ENCODE assay signal across 31 mouse cellular contexts in the genomic region with DNA sequence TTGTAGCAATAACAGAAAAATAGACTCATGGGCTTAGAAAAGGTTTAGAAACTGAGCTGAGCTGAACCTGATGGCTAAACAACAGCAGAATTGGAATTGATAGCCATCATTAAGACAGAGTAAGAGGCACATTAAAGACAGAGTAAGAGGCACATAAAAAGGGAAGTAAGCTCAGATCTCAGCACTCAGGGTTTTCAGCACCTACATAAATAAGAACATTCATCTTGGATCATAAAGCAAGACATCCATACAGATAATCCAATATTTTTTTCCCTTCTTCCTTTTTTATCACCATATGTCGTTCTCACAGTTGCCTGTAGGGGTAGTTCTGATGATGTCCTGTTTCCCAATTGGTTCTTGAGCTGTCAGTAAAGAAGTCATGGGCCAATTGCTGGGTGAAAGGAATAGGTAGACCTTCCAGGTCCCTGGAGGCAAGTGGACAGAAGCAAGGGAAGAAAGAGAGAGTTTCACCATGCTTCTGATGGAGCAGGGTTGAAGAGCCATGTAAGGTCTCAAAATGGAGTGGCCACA. TPM values are rescaled to one million over a fixed set of nuclear protein-coding genes. Genes with fewer than 3 reads are reported as not detected.
DNase-seq lines count a peak whose midpoint lies in the region; ATAC-seq and TF ChIP-seq lines count a peak whose summit lies in the region.
"Had no signal": no experiment of that assay in that cellular context is flagged by ENCODE, and none has a peak within 500 bp of the region (broad histone marks: within the 10 kb centered on the region; RNA-seq: fewer than 3 reads in every experiment).

No protein-coding gene starts in this region.

- in situ Hi-C loops in Patski (cut with MboI; ENCODE audit: low pct_unique_long_range_greater_than_20kb) = no loop called here

- no peaks in the 10 kb centered on the region for H3K4me1 ChIP-seq in intestine, postnatal 0 days (replicated peaks; ENCODE audit: control insufficient read depth, insufficient read depth, low read length)
- no peaks in the 10 kb centered on the region for H3K4me1 ChIP-seq in intestine, embryonic 15.5 days (replicated peaks)
- H3K4me1 ChIP-seq in midbrain, postnatal 0 days (ENCODE audit: insufficient read depth, low read length) = no peaks in the 10 kb centered on the region
- no peaks in the 10 kb centered on the region for H3K4me1 ChIP-seq in midbrain, embryonic 11.5 days (ENCODE audit: control insufficient read depth, insufficient read depth, low read length)
- H3K4me1 ChIP-seq: embryonic facial prominence, embryonic 10.5 days; forebrain, embryonic 13.5 days; hindbrain, embryonic 10.5 days; hindbrain, embryonic 15.5 days; limb, embryonic 12.5 days; lung, embryonic 15.5 days; neural tube, embryonic 15.5 days had no signal

- no peak for DNase-seq in midbrain, postnatal 0 days (ENCODE audit: low spot score)
- no peak for DNase-seq in midbrain, embryonic 11.5 days (ENCODE audit: low spot score, missing footprints)
- no peak for DNase-seq in Patski (ENCODE audit: low read depth, low spot score)
- DNase-seq in adrenal gland, adult 8-10 months = no peak
- DNase-seq in gastrocnemius, adult 2 months = no peak
- DNase-seq: adrenal gland, postnatal 36 days; cerebellum, adult 18-20 months; cerebellum, postnatal 10 days; gastrocnemius, postnatal 36 days; heart, postnatal 14 days; kidney, adult 2 months; kidney, postnatal 36 days; lung, postnatal 36 days; midbrain, embryonic 14.5 days; right cerebral cortex, adult 18-20 months; thymus, adult 2 months; thymus, postnatal 4 days had no signal

- H3K9ac ChIP-seq in intestine, postnatal 0 days (ENCODE audit: low read depth, low read length) = no peak overlapping the region
- H3K9ac ChIP-seq in intestine, embryonic 15.5 days = no peak overlapping the region
- H3K9ac ChIP-seq in midbrain, postnatal 0 days (replicated peaks; ENCODE audit: low read length, poor library complexity, severe bottlenecking) = no peak overlapping the region
- no peak overlapping the region for H3K9ac ChIP-seq in midbrain, embryonic 11.5 days (ENCODE audit: low read length)
- H3K9ac ChIP-seq: embryonic facial prominence, embryonic 15.5 days; forebrain, embryonic 13.5 days; hindbrain, embryonic 15.5 days; limb, embryonic 12.5 days; liver, embryonic 14.5 days; lung, embryonic 15.5 days; neural tube, embryonic 15.5 days had no signal

- POLR2A ChIA-PET in Patski (lab: Charles Lee) = no interaction called here

- intact Hi-C loops in gastrocnemius, adult 2 months (cut with DNase I) = no loop called here

- H3K4me2 ChIP-seq in intestine, postnatal 0 days (replicated peaks; ENCODE audit: low read depth) = no peak overlapping the region
- no peak overlapping the region for H3K4me2 ChIP-seq in intestine, embryonic 15.5 days (replicated peaks)
- H3K4me2 ChIP-seq in midbrain, postnatal 0 days (ENCODE audit: low read depth, low read length, poor library complexity, severe bottlenecking) = no peak overlapping the region
- no peak overlapping the region for H3K4me2 ChIP-seq in midbrain, embryonic 11.5 days
- H3K4me2 ChIP-seq: embryonic facial prominence, embryonic 15.5 days; forebrain, embryonic 13.5 days; hindbrain, embryonic 15.5 days; limb, embryonic 12.5 days; lung, embryonic 15.5 days; neural tube, embryonic 15.5 days had no signal

- H3K27me3 ChIP-seq in intestine, postnatal 0 days (replicated peaks; ENCODE audit: control insufficient read depth, insufficient read depth, low read length) = no peaks in the 10 kb centered on the region
- no peaks in the 10 kb centered on the region for H3K27me3 ChIP-seq in intestine, embryonic 15.5 days (replicated peaks)
- H3K27me3 ChIP-seq in midbrain, postnatal 0 days (ENCODE audit: insufficient read depth, low read length) = no peaks in the 10 kb centered on the region
- H3K27me3 ChIP-seq in midbrain, embryonic 11.5 days (ENCODE audit: control insufficient read depth, insufficient read depth, low read length) = no peaks in the 10 kb centered on the region
- H3K27me3 ChIP-seq in Patski = peaks cover 19% of the 10 kb centered on the region
- H3K27me3 ChIP-seq: embryonic facial prominence, embryonic 15.5 days; forebrain, embryonic 13.5 days; hindbrain, embryonic 15.5 days; limb, embryonic 12.5 days; lung, embryonic 15.5 days; neural tube, embryonic 15.5 days had no signal

- CTCF ChIA-PET in Patski (lab: Charles Lee) = no interaction called here

- WGBS in intestine, postnatal 0 days = 32% methylated on average over 1 of the region's 1 CpGs
- 59% methylated on average over 1 of the region's 1 CpGs for WGBS in intestine, embryonic 15.5 days
- 65% methylated on average over 1 of the region's 1 CpGs for WGBS in midbrain, postnatal 0 days
- 78% methylated on average over 1 of the region's 1 CpGs for WGBS in midbrain, embryonic 11.5 days

- no peak overlapping the region for H3K4me3 ChIP-seq in intestine, postnatal 0 days (ENCODE audit: low read depth, low read length)
- no peak overlapping the region for H3K4me3 ChIP-seq in intestine, embryonic 15.5 days (replicated peaks)
- no peak overlapping the region for H3K4me3 ChIP-seq in midbrain, postnatal 0 days (ENCODE audit: low read depth, low read length)
- no peak overlapping the region for H3K4me3 ChIP-seq in midbrain, embryonic 11.5 days (ENCODE audit: low read depth, low read length)
- H3K4me3 ChIP-seq in gastrocnemius, adult 2 months = no peak overlapping the region
- H3K4me3 ChIP-seq: embryonic facial prominence, embryonic 10.5 days; embryonic facial prominence, embryonic 15.5 days; forebrain, embryonic 13.5 days; hindbrain, embryonic 10.5 days; hindbrain, embryonic 15.5 days; limb, embryonic 12.5 days; lung, embryonic 15.5 days; megakaryocyte, embryonic 14.5 days; neural tube, embryonic 15.5 days had no signal

- no peak for ATAC-seq in intestine, postnatal 0 days
- no peak for ATAC-seq in intestine, embryonic 15.5 days
- no peak for ATAC-seq in midbrain, postnatal 0 days (ENCODE audit: low FRiP score)
- no peak for ATAC-seq in midbrain, embryonic 11.5 days (ENCODE audit: low FRiP score)
- no peak for ATAC-seq in Patski
- peak; percentile 51 for ATAC-seq in megakaryocyte progenitor cell, adult 5-6 weeks (replicated peaks; ENCODE audit: poor library complexity)
- ATAC-seq: forebrain, embryonic 13.5 days; inflammation-experienced regulatory T-cells, adult 6 months had no signal

- TF ChIP-seq CTCF in intestine, postnatal 0 days (IDR thresholded peaks at IDR 0.05; ENCODE audit: low read depth) = peak; percentile 13; the same call in 1 of the 2 replicates
- peak; percentile 34 for TF ChIP-seq CTCF in midbrain, postnatal 0 days (IDR thresholded peaks at IDR 0.05)
- TF ChIP-seq CTCF in Patski (IDR thresholded peaks at IDR 0.05) = peak; percentile 6
- TF ChIP-seq CTCF in gastrocnemius, adult 2 months (IDR thresholded peaks at IDR 0.05) = no peak

- H3K36me3 ChIP-seq in intestine, postnatal 0 days (ENCODE audit: control insufficient read depth, insufficient read depth) = no peaks in the 10 kb centered on the region
- no peaks in the 10 kb centered on the region for H3K36me3 ChIP-seq in intestine, embryonic 15.5 days
- no peaks in the 10 kb centered on the region for H3K36me3 ChIP-seq in midbrain, postnatal 0 days (ENCODE audit: insufficient read depth, low read length)
- H3K36me3 ChIP-seq in midbrain, embryonic 11.5 days (ENCODE audit: control insufficient read depth, insufficient read depth, low read length) = no peaks in the 10 kb centered on the region
- H3K36me3 ChIP-seq: embryonic facial prominence, embryonic 10.5 days; embryonic facial prominence, embryonic 15.5 days; hindbrain, embryonic 10.5 days; hindbrain, embryonic 15.5 days; limb, embryonic 12.5 days; lung, embryonic 15.5 days; neural tube, embryonic 15.5 days had no signal

- no peak overlapping the region for H3K27ac ChIP-seq in intestine, postnatal 0 days (ENCODE audit: low read depth, low read length)
- no peak overlapping the region for H3K27ac ChIP-seq in intestine, embryonic 15.5 days
- no peak overlapping the region for H3K27ac ChIP-seq in midbrain, postnatal 0 days (ENCODE audit: low read depth, low read length)
- H3K27ac ChIP-seq in midbrain, embryonic 11.5 days (ENCODE audit: low read depth, low read length) = no peak overlapping the region
- H3K27ac ChIP-seq in gastrocnemius, adult 2 months = no peak overlapping the region
- H3K27ac ChIP-seq: embryonic facial prominence, embryonic 10.5 days; embryonic facial prominence, embryonic 15.5 days; forebrain, embryonic 13.5 days; hindbrain, embryonic 10.5 days; hindbrain, embryonic 15.5 days; limb, embryonic 12.5 days; liver, embryonic 14.5 days; lung, embryonic 15.5 days; neural tube, embryonic 15.5 days had no signal

- no peaks in the 10 kb centered on the region for H3K9me3 ChIP-seq in intestine, postnatal 0 days (ENCODE audit: control insufficient read depth)
- no peaks in the 10 kb centered on the region for H3K9me3 ChIP-seq in intestine, embryonic 15.5 days
- H3K9me3 ChIP-seq in midbrain, postnatal 0 days (ENCODE audit: low read length) = no peaks in the 10 kb centered on the region
- H3K9me3 ChIP-seq in midbrain, embryonic 11.5 days (ENCODE audit: control insufficient read depth, low read length) = no peaks in the 10 kb centered on the region
- H3K9me3 ChIP-seq: embryonic facial prominence, embryonic 10.5 days; embryonic facial prominence, embryonic 15.5 days; forebrain, embryonic 13.5 days; hindbrain, embryonic 10.5 days; hindbrain, embryonic 15.5 days; limb, embryonic 12.5 days; lung, embryonic 15.5 days; neural tube, embryonic 15.5 days had no signal

RNA-seq across cellular contexts. Expression of gene Tmem246, which starts 6.4 kb away (rescaled TPM):
- 22.6 and 23.6 TPM in 2 replicates for polyA plus RNA-seq in intestine, postnatal 0 days (2015; fragmentation: Nextera tagmentation; extraction: Ambion mirVana)
- 21.2 and 22.2 TPM in 2 replicates for polyA plus RNA-seq in intestine, embryonic 15.5 days (2015; fragmentation: Nextera tagmentation; extraction: Ambion mirVana)
- 182 and 193 TPM in 2 replicates for total RNA-seq in midbrain, postnatal 0 days (2014; rRNA removed)
- polyA plus RNA-seq in midbrain, postnatal 0 days (2015; fragmentation: Nextera tagmentation; extraction: Ambion mirVana) = 164 and 180 TPM in 2 replicates
- polyA plus RNA-seq in midbrain, embryonic 11.5 days (2014; fragmentation: Nextera tagmentation; extraction: Ambion mirVana) = 20.5 and 21.4 TPM in 2 replicates
- not detected for polyA plus RNA-seq in Patski (2021)
- 0.35 and 0.61 TPM in 2 replicates for total RNA-seq in megakaryocyte progenitor cell, adult 5-6 weeks (2015)
- total RNA-seq in megakaryocyte progenitor cell, adult 5-6 weeks (2017) = 0.08 and 0.20 TPM in 2 replicates
- 10 to 100 TPM in 2 of 4 experiments, 1 to 10 TPM in 2; 9.4 to 13.0 (median 10.4) TPM for total RNA-seq in adrenal gland, adult 8-10 months (2022)
- total RNA-seq in gastrocnemius, adult 2 months (2021) = 10 to 100 TPM; 32.1 to 34.0 TPM
- polyA plus RNA-seq: inflammation-experienced regulatory T-cells, adult 6 months had no signal

RNA-seq across cellular contexts. Expression of gene Rnf20, which starts 27.7 kb away (rescaled TPM):
- 15.6 and 16.4 TPM in 2 replicates for polyA plus RNA-seq in intestine, postnatal 0 days (2015; fragmentation: Nextera tagmentation; extraction: Ambion mirVana)
- polyA plus RNA-seq in intestine, embryonic 15.5 days (2015; fragmentation: Nextera tagmentation; extraction: Ambion mirVana) = 28.8 and 32.2 TPM in 2 replicates
- total RNA-seq in midbrain, postnatal 0 days (2014; rRNA removed) = 48.3 and 76.7 TPM in 2 replicates
- polyA plus RNA-seq in midbrain, postnatal 0 days (2015; fragmentation: Nextera tagmentation; extraction: Ambion mirVana) = 41.0 and 46.2 TPM in 2 replicates
- 78.7 and 83.1 TPM in 2 replicates for polyA plus RNA-seq in midbrain, embryonic 11.5 days (2014; fragmentation: Nextera tagmentation; extraction: Ambion mirVana)
- polyA plus RNA-seq in Patski (2021) = 30.5 TPM
- total RNA-seq in megakaryocyte progenitor cell, adult 5-6 weeks (2015) = 39.5 and 42.9 TPM in 2 replicates
- total RNA-seq in megakaryocyte progenitor cell, adult 5-6 weeks (2017) = 121 and 156 TPM in 2 replicates
- 10 to 100 TPM; 49.8 to 70.1 (median 61.7) TPM for total RNA-seq in adrenal gland, adult 8-10 months (2022)
- total RNA-seq in gastrocnemius, adult 2 months (2021) = 10 to 100 TPM; 32.3 to 32.6 TPM

RNA-seq across cellular contexts. Expression of gene Aldob, which starts 54.7 kb away (rescaled TPM):
- 1,579 and 1,674 TPM in 2 replicates for polyA plus RNA-seq in intestine, postnatal 0 days (2015; fragmentation: Nextera tagmentation; extraction: Ambion mirVana)
- polyA plus RNA-seq in intestine, embryonic 15.5 days (2015; fragmentation: Nextera tagmentation; extraction: Ambion mirVana) = 330 and 349 TPM in 2 replicates
- total RNA-seq in midbrain, postnatal 0 days (2014; rRNA removed) = 0.88 and 0.94 TPM in 2 replicates
- 0.56 and 0.73 TPM in 2 replicates for polyA plus RNA-seq in midbrain, postnatal 0 days (2015; fragmentation: Nextera tagmentation; extraction: Ambion mirVana)
- polyA plus RNA-seq in midbrain, embryonic 11.5 days (2014; fragmentation: Nextera tagmentation; extraction: Ambion mirVana) = not detected in 2 replicates
- not detected for polyA plus RNA-seq in Patski (2021)
- total RNA-seq in megakaryocyte progenitor cell, adult 5-6 weeks (2015) = not detected in 2 replicates
- total RNA-seq in megakaryocyte progenitor cell, adult 5-6 weeks (2017) = not detected in 2 replicates
- 1 to 10 TPM in 1 of 4 experiments, under 1 TPM in 3; 0.15 to 1.3 (median 0.56) TPM for total RNA-seq in adrenal gland, adult 8-10 months (2022)
- total RNA-seq in gastrocnemius, adult 2 months (2021) = not detected
- polyA plus RNA-seq: embryonic facial prominence, embryonic 10.5 days; hindbrain, embryonic 10.5 days; inflammation-experienced regulatory T-cells, adult 6 months; midbrain, embryonic 14.5 days had no signal

Comparison
In these comparisons a context has a peak if more than half of its experiments do, and no peak if none do; other contexts are left out.
1. RNA of gene Tmem246, which starts 6.4 kb away (polyA plus RNA-seq): 164 to 180 TPM in midbrain, postnatal 0 days, 22.6 to 23.6 TPM in intestine, postnatal 0 days, 21.2 to 22.2 TPM in intestine, embryonic 15.5 days and 20.5 to 21.4 TPM in midbrain, embryonic 11.5 days; not detected in Patski (single experiment); every median in the first group is over 10 times any median in the second.
2. RNA of gene Aldob, which starts 54.7 kb away (polyA plus RNA-seq): 1,579 to 1,674 TPM in intestine, postnatal 0 days and 330 to 349 TPM in intestine, embryonic 15.5 days; 0.56 to 0.73 TPM in midbrain, postnatal 0 days, not detected in Patski (single experiment) and not detected in midbrain, embryonic 11.5 days; every median in the first group is over 100 times any median in the second.